Mouse (Mus musculus): Measurements from ENCODE around the gene Usp6nl. TPM values are rescaled to one million over a fixed set of nuclear protein-coding genes. Genes with fewer than 3 reads are reported as not detected.

Usp6nl gene
- polyA plus RNA-seq, 1 experiment = 8.6 TPM

GRCm38 (mm10) chr2:6304768-6305167 is 17.7 kb upstream of the Usp6nl start:
- Histone ChIP-seq H3K4me1 (ENCODE audit: control insufficient read depth, insufficient read depth, low read length) (peaks cover 5% of the 10 kb centered on the region; the same call in 1 of the 2 replicates), H3K4me3 (ENCODE audit: insufficient read depth, low read length) (no peak overlapping the region), H3K27ac (ENCODE audit: insufficient read depth, low read length) (no peak overlapping the region)
- no peak for TF ChIP-seq CTCF (IDR thresholded peaks at IDR 0.05; ENCODE audit: extremely low read depth, insufficient read depth, low read length)
- no peak for TF ChIP-seq POLR2A (IDR thresholded peaks at IDR 0.05; ENCODE audit: extremely low read depth, insufficient read depth, low read length)

GRCm38 (mm10) chr2:6306861-6307260 is 15.6 kb upstream of the Usp6nl start:
- no peak overlapping the region for H3K4me3 ChIP-seq (ENCODE audit: insufficient read depth, low read length)
- peaks cover 5% of the 10 kb centered on the region; the same call in 1 of the 2 replicates for H3K4me1 ChIP-seq (ENCODE audit: control insufficient read depth, insufficient read depth, low read length)
- no peak overlapping the region for H3K27ac ChIP-seq (ENCODE audit: insufficient read depth, low read length)
- TF ChIP-seq POLR2A (IDR thresholded peaks at IDR 0.05; ENCODE audit: extremely low read depth, insufficient read depth, low read length) (no peak), CTCF (IDR thresholded peaks at IDR 0.05; ENCODE audit: extremely low read depth, insufficient read depth, low read length) (no peak)

- peaks cover 5% of the 10 kb centered on the region; the same call in 1 of the 2 replicates for H3K4me1 ChIP-seq (ENCODE audit: control insufficient read depth, insufficient read depth, low read length)
- H3K4me3 ChIP-seq (ENCODE audit: insufficient read depth, low read length) = no peak overlapping the region
- H3K27ac ChIP-seq (ENCODE audit: insufficient read depth, low read length) = no peak overlapping the region
- TF ChIP-seq POLR2A (IDR thresholded peaks at IDR 0.05; ENCODE audit: extremely low read depth, insufficient read depth, low read length) (no peak), CTCF (IDR thresholded peaks at IDR 0.05; ENCODE audit: extremely low read depth, insufficient read depth, low read length) (no peak)
These were observed 13.1 kb upstream of the Usp6nl start for GRCm38 (mm10) chr2:6309373-6309821.

GRCm38 (mm10) chr2:6312764-6313163 is 9.7 kb upstream of the Usp6nl start:
- no peak overlapping the region for H3K27ac ChIP-seq (ENCODE audit: insufficient read depth, low read length)
- no peak for TF ChIP-seq POLR2A (IDR thresholded peaks at IDR 0.05; ENCODE audit: extremely low read depth, insufficient read depth, low read length)
- no peak for TF ChIP-seq CTCF (IDR thresholded peaks at IDR 0.05; ENCODE audit: extremely low read depth, insufficient read depth, low read length)
- H3K4me1 ChIP-seq (ENCODE audit: control insufficient read depth, insufficient read depth, low read length) = no peaks in the 10 kb centered on the region
- no peak overlapping the region for H3K4me3 ChIP-seq (ENCODE audit: insufficient read depth, low read length)

- H3K4me3 ChIP-seq (ENCODE audit: insufficient read depth, low read length) = no peak overlapping the region
- no peak for TF ChIP-seq CTCF (IDR thresholded peaks at IDR 0.05; ENCODE audit: extremely low read depth, insufficient read depth, low read length)
- no peak for TF ChIP-seq POLR2A (IDR thresholded peaks at IDR 0.05; ENCODE audit: extremely low read depth, insufficient read depth, low read length)
- H3K27ac ChIP-seq (ENCODE audit: insufficient read depth, low read length) = no peak overlapping the region
- H3K4me1 ChIP-seq (ENCODE audit: control insufficient read depth, insufficient read depth, low read length) = no peaks in the 10 kb centered on the region
These were observed 8.7 kb upstream of the Usp6nl start for GRCm38 (mm10) chr2:6313733-6314132.

- TF ChIP-seq CTCF (IDR thresholded peaks at IDR 0.05; ENCODE audit: extremely low read depth, insufficient read depth, low read length) (no peak), POLR2A (IDR thresholded peaks at IDR 0.05; ENCODE audit: extremely low read depth, insufficient read depth, low read length) (no peak)
These were observed 2.3 kb upstream of the Usp6nl start for GRCm38 (mm10) chr2:6320153-6320552.

GRCm38 (mm10) chr2:6321769-6322375 is 595 bp upstream of the Usp6nl start:
- H3K27ac ChIP-seq (ENCODE audit: insufficient read depth, low read length) = peak overlapping the region; percentile 89
- no peak for TF ChIP-seq POLR2A (IDR thresholded peaks at IDR 0.05; ENCODE audit: extremely low read depth, insufficient read depth, low read length)
- no peak for TF ChIP-seq CTCF (IDR thresholded peaks at IDR 0.05; ENCODE audit: extremely low read depth, insufficient read depth, low read length)
- H3K4me1 ChIP-seq (ENCODE audit: control insufficient read depth, insufficient read depth, low read length) = peaks cover 2% of the 10 kb centered on the region; the same call in 1 of the 2 replicates
- H3K4me3 ChIP-seq (ENCODE audit: insufficient read depth, low read length) = peak overlapping the region; percentile 54

More at GRCm38 (mm10) chr2:6320153-6320552, 2.3 kb upstream of the Usp6nl start:
- Histone ChIP-seq H3K4me3 (ENCODE audit: insufficient read depth, low read length) (no peak overlapping the region), H3K4me1 (ENCODE audit: control insufficient read depth, insufficient read depth, low read length) (peaks cover 2% of the 10 kb centered on the region; the same call in 1 of the 2 replicates), H3K27ac (ENCODE audit: insufficient read depth, low read length) (no peak overlapping the region)

GRCm38 (mm10) chr2:6322938-6323521 is 563 bp downstream of the Usp6nl start:
- Histone ChIP-seq H3K4me1 (ENCODE audit: control insufficient read depth, insufficient read depth, low read length) (peaks cover 2% of the 10 kb centered on the region; the same call in 1 of the 2 replicates), H3K4me3 (ENCODE audit: insufficient read depth, low read length) (peak overlapping the region; percentile 54), H3K27ac (ENCODE audit: insufficient read depth, low read length) (peak overlapping the region; percentile 89)
- TF ChIP-seq POLR2A (IDR thresholded peaks at IDR 0.05; ENCODE audit: extremely low read depth, insufficient read depth, low read length) = no peak
- no peak for TF ChIP-seq CTCF (IDR thresholded peaks at IDR 0.05; ENCODE audit: extremely low read depth, insufficient read depth, low read length)

GRCm38 (mm10) chr2:6325646-6326045 is 3.2 kb downstream of the Usp6nl start:
- H3K27ac ChIP-seq (ENCODE audit: insufficient read depth, low read length) = no peak overlapping the region

GRCm38 (mm10) chr2:6328927-6329326 is 6.5 kb downstream of the Usp6nl start:
- no peak for TF ChIP-seq POLR2A (IDR thresholded peaks at IDR 0.05; ENCODE audit: extremely low read depth, insufficient read depth, low read length)
- Histone ChIP-seq H3K27ac (ENCODE audit: insufficient read depth, low read length) (no peak overlapping the region), H3K4me1 (ENCODE audit: control insufficient read depth, insufficient read depth, low read length) (peaks cover 1% of the 10 kb centered on the region; the same call in 1 of the 2 replicates), H3K4me3 (ENCODE audit: insufficient read depth, low read length) (no peak overlapping the region)

More at GRCm38 (mm10) chr2:6325646-6326045, 3.2 kb downstream of the Usp6nl start:
- H3K4me1 ChIP-seq (ENCODE audit: control insufficient read depth, insufficient read depth, low read length) = peaks cover 2% of the 10 kb centered on the region; the same call in 1 of the 2 replicates
- H3K4me3 ChIP-seq (ENCODE audit: insufficient read depth, low read length) = no peak overlapping the region
- TF ChIP-seq POLR2A (IDR thresholded peaks at IDR 0.05; ENCODE audit: extremely low read depth, insufficient read depth, low read length) (no peak), CTCF (IDR thresholded peaks at IDR 0.05; ENCODE audit: extremely low read depth, insufficient read depth, low read length) (no peak)

Data from cortical plate, adult 2 months (tissue).